Mouse (Mus musculus): Measurements from ENCODE around the gene Pkn1.

DNA sequence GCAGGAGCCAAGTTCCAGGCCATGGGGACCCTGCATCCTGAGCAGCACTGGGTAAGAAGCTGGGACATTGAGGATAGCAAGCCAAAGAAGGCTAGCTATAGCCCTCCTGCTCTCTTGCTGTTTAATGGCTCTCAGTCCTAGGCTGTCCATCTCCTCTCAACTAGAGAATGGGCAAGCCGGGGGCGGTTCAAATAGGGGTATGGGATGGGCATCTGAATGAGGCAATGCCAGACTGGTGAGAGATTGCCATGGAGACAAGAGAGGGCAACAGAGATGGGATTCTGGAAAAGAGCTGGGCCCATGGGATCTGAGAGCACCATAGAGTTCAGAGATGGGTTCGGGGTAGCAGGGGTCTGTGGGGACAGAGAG lies 32.1 kb downstream of the Pkn1 start:
- TF ChIP-seq POLR2A (IDR thresholded peaks at IDR 0.05; ENCODE audit: control insufficient read depth, low read depth, low read length) (no peak), CTCF (IDR thresholded peaks at IDR 0.05; ENCODE audit: control insufficient read depth, insufficient read depth, insufficient replicate concordance, low read depth, low read length) (no peak)

Measured in testis, adult 2 months (tissue).